Mouse (Mus musculus): Measurements from ENCODE around the gene Trabd2b. TPM values are rescaled to one million over a fixed set of nuclear protein-coding genes. Genes with fewer than 3 reads are reported as not detected.

Gene Trabd2b
- 13.1 and 14.2 TPM in 2 replicates for polyA plus RNA-seq (2012; rRNA removed; ENCODE audit: low replicate concordance)

DNA sequence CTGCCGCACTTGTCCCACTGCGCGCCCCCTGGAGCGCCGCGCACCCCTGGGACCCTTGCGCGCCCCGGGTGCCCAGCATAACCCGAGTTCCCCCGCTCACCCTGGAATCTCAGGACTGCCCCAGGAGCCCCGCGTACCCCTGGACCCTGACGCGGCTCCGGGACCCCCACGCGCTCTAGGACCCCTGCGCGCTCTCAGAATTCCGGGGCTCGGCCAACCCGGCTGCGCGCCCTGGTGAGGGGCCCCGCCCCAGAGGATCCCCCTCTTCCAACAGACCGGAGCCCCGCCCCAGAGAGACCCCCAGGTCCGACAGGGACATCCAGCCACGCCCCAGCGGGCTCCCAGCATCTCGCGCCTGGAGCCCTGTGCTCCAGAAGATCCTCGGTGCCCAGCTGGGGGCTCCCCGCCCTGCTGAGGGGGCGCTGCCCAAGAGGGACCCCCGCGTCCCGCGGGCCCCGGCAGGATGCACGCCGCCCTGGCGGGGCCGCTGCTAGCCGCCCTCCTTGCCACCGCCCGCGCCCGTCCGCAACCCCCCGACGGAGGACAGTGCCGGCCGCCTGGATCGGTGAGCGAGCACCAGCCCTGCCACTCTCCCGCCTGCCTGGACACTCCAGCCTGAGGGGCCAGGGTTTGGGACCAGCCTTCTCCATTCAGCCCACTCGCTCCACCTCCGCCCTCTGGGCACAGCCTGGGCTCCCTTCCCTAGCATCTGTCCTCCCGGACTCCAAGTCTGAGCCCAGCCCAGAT is at the start of gene Trabd2b:
Gene Trabd2b, plus strand, starts transcription at position 370 of the 747 bp plus-strand sequence.

Other genes with a start within 250 kb of the Trabd2b start
- not detected in 2 replicates for gene Skint11, start 243.3 kb upstream of the Trabd2b start, polyA plus RNA-seq (2012; rRNA removed; ENCODE audit: low replicate concordance)

Data from mammary gland, adult 2 months (tissue).